Mouse (Mus musculus) liver, embryonic 15.5 days (tissue): ENCODE measurements around the gene Dmxl2. TPM values are rescaled to one million over a fixed set of nuclear protein-coding genes. Genes with fewer than 3 reads are reported as not detected.

ENCODE experiments used
- ATAC-seq: fragments of 200-750 bp; cut with Nextera tagmentation; 2 replicates; pipeline ENCODE4 v1.8.0; 2017; ENCODE audit warnings: moderate number of reproducible peaks, mild to moderate bottlenecking, moderate library complexity; ENCODE audit not compliant: insufficient read depth
- H3K27ac ChIP-seq: fragments of 300-500 bp; sonication (generic); replicated peaks from 2 replicates; pipeline ENCODE4 v1.5.1; 2015; ENCODE audit warnings: mild to moderate bottlenecking, inconsistent platforms
- H3K27me3 ChIP-seq: fragments of 300-500 bp; sonication (generic); 2 replicates; pipeline ENCODE4 v1.6.1; 2015; ENCODE audit warnings: mild to moderate bottlenecking, inconsistent platforms
- H3K36me3 ChIP-seq: fragments of 300-500 bp; sonication (generic); replicated peaks from 2 replicates; pipeline ENCODE4 v1.6.1; 2015; ENCODE audit warnings: moderate library complexity, mild to moderate bottlenecking, inconsistent platforms
- H3K4me1 ChIP-seq: fragments of 300-500 bp; sonication (generic); replicated peaks from 2 replicates; pipeline ENCODE4 v1.6.1; 2015; ENCODE audit warnings: inconsistent platforms
- H3K4me2 ChIP-seq: fragments of 300-500 bp; sonication (generic); 2 replicates; pipeline ENCODE4 v1.6.1; 2015; ENCODE audit warnings: moderate library complexity, mild to moderate bottlenecking, inconsistent platforms
- H3K4me3 ChIP-seq: fragments of 300-500 bp; sonication (generic); replicated peaks from 2 replicates; pipeline ENCODE4 v1.5.1; 2015; ENCODE audit warnings: mild to moderate bottlenecking, inconsistent platforms
- H3K9ac ChIP-seq: fragments of 300-500 bp; sonication (generic); 2 replicates; pipeline ENCODE4 v1.6.1; 2015; ENCODE audit warnings: moderate library complexity, mild to moderate bottlenecking, inconsistent platforms
- H3K9me3 ChIP-seq: fragments of 300-500 bp; sonication (generic); replicated peaks from 2 replicates; pipeline ENCODE4 v1.6.1; 2016; ENCODE audit warnings: inconsistent platforms
- WGBS: fragments of 180-500 bp; shearing (Covaris S2); methylation state at CpG from one replicate; pipeline ENCODE4 v1.1.7; 2015; ENCODE audit warnings: mixed read lengths; ENCODE audit not compliant: insufficient replicate concordance; 5-methylcytosine and 5-hydroxymethylcytosine counted together
- polyA plus RNA-seq: library from polyadenylated mRNA; unstranded; fragments of >200 nt; fragmentation: Nextera tagmentation; extraction: Ambion mirVana; gene quantifications from 2 replicates; pipeline ENCODE4 v1.2.1, GENCODE M21; 2015

Dmxl2 gene
- polyA plus RNA-seq, 1 experiment from 2014 or later, result 1.2 TPM

- Histone ChIP-seq H3K9me3 (no peaks in the 10 kb centered on the region), H3K27ac (no peak overlapping the region), H3K9ac (no peak overlapping the region), H3K4me2 (no peak overlapping the region), H3K27me3 (peaks cover 58% of the 10 kb centered on the region), H3K4me1 (peaks cover 4% of the 10 kb centered on the region; the same call in 1 of the 2 replicates), H3K36me3 (no peaks in the 10 kb centered on the region), H3K4me3 (no peak overlapping the region)
- 61% methylated on average over 3 of the region's 3 CpGs for WGBS
- ATAC-seq, result no peak
These were observed 1.6 kb downstream of the Dmxl2 start for GRCm38 (mm10) chr9:54499791-54500190.

GRCm38 (mm10) chr9:54499291-54499690 lies 2.1 kb downstream of the Dmxl2 start:
- Histone ChIP-seq H3K27ac (no peak overlapping the region), H3K4me3 (no peak overlapping the region), H3K36me3 (no peaks in the 10 kb centered on the region), H3K27me3 (peaks cover 53% of the 10 kb centered on the region), H3K4me1 (peaks cover 4% of the 10 kb centered on the region; the same call in 1 of the 2 replicates), H3K9me3 (no peaks in the 10 kb centered on the region), H3K4me2 (no peak overlapping the region), H3K9ac (no peak overlapping the region)
- ATAC-seq, result no peak
- WGBS, result 63% methylated on average over 6 of the region's 6 CpGs

- Histone ChIP-seq H3K9me3 (no peaks in the 10 kb centered on the region), H3K27ac (no peak overlapping the region), H3K27me3 (no peaks in the 10 kb centered on the region), H3K36me3 (no peaks in the 10 kb centered on the region), H3K4me3 (no peak overlapping the region), H3K9ac (no peak overlapping the region), H3K4me2 (no peak overlapping the region), H3K4me1 (no peaks in the 10 kb centered on the region)
- 65% methylated on average over 2 of the region's 2 CpGs for WGBS
- ATAC-seq, result no peak
These were observed 11.0 kb downstream of the Dmxl2 start for GRCm38 (mm10) chr9:54490431-54490830.

GRCm38 (mm10) chr9:54489599-54489998 lies 11.8 kb downstream of the Dmxl2 start:
- Histone ChIP-seq H3K4me3 (no peak overlapping the region), H3K9me3 (no peaks in the 10 kb centered on the region), H3K27me3 (no peaks in the 10 kb centered on the region), H3K27ac (no peak overlapping the region), H3K9ac (no peak overlapping the region), H3K4me1 (0 out of 2 replicates have a peak, but pooled peaks cover 2% of the 10 kb centered on the region), H3K4me2 (no peak overlapping the region), H3K36me3 (no peaks in the 10 kb centered on the region)
- ATAC-seq, result no peak
- 24% methylated on average over 2 of the region's 2 CpGs for WGBS

- Histone ChIP-seq H3K4me3 (no peak overlapping the region), H3K4me2 (no peak overlapping the region), H3K36me3 (no peaks in the 10 kb centered on the region), H3K4me1 (peaks cover 13% of the 10 kb centered on the region; the same call in 1 of the 2 replicates), H3K27ac (no peak overlapping the region), H3K9ac (no peak overlapping the region), H3K9me3 (no peaks in the 10 kb centered on the region), H3K27me3 (no peaks in the 10 kb centered on the region)
- ATAC-seq, result no peak
- 44% methylated on average over 2 of the region's 2 CpGs for WGBS
These were observed 16.5 kb downstream of the Dmxl2 start for GRCm38 (mm10) chr9:54484927-54485326.

GRCm38 (mm10) chr9:54483215-54483614 lies 18.2 kb downstream of the Dmxl2 start:
- H3K36me3 ChIP-seq, result no peaks in the 10 kb centered on the region
- no peaks in the 10 kb centered on the region for H3K27me3 ChIP-seq
- no peak overlapping the region for H3K27ac ChIP-seq
- H3K4me1 ChIP-seq, result peaks cover 13% of the 10 kb centered on the region; the same call in 1 of the 2 replicates
- no peak overlapping the region for H3K4me3 ChIP-seq
- 28% methylated on average over 4 of the region's 4 CpGs for WGBS
- H3K9ac ChIP-seq, result no peak overlapping the region
- H3K9me3 ChIP-seq, result no peaks in the 10 kb centered on the region
- peak; percentile 64 for ATAC-seq
- H3K4me2 ChIP-seq, result no peak overlapping the region

- Histone ChIP-seq H3K36me3 (no peaks in the 10 kb centered on the region), H3K27ac (no peak overlapping the region), H3K9me3 (no peaks in the 10 kb centered on the region), H3K27me3 (no peaks in the 10 kb centered on the region), H3K9ac (no peak overlapping the region), H3K4me2 (no peak overlapping the region), H3K4me3 (no peak overlapping the region), H3K4me1 (peaks cover 13% of the 10 kb centered on the region; the same call in 1 of the 2 replicates)
- no peak for ATAC-seq
- WGBS, result 59% methylated on average over 4 of the region's 4 CpGs
These were observed 18.7 kb downstream of the Dmxl2 start for GRCm38 (mm10) chr9:54482763-54483162.

GRCm38 (mm10) chr9:54479054-54479453 lies 22.4 kb downstream of the Dmxl2 start:
- WGBS, result 71% methylated on average over 1 of the region's 1 CpGs
- H3K4me3 ChIP-seq, result no peak overlapping the region
- no peak for ATAC-seq

GRCm38 (mm10) chr9:54478117-54478516 lies 23.3 kb downstream of the Dmxl2 start:
- Histone ChIP-seq H3K4me3 (no peak overlapping the region), H3K4me1 (peaks cover 9% of the 10 kb centered on the region; the same call in 1 of the 2 replicates), H3K27me3 (no peaks in the 10 kb centered on the region), H3K9ac (no peak overlapping the region), H3K36me3 (no peaks in the 10 kb centered on the region), H3K27ac (no peak overlapping the region), H3K9me3 (no peaks in the 10 kb centered on the region), H3K4me2 (no peak overlapping the region)
- 57% methylated on average over 3 of the region's 3 CpGs for WGBS
- no peak for ATAC-seq

More at GRCm38 (mm10) chr9:54479054-54479453, 22.4 kb downstream of the Dmxl2 start:
- Histone ChIP-seq H3K36me3 (no peaks in the 10 kb centered on the region), H3K4me2 (no peak overlapping the region), H3K27me3 (no peaks in the 10 kb centered on the region), H3K27ac (no peak overlapping the region), H3K4me1 (peaks cover 14% of the 10 kb centered on the region; the same call in 1 of the 2 replicates), H3K9me3 (no peaks in the 10 kb centered on the region), H3K9ac (no peak overlapping the region)

GRCm38 (mm10) chr9:54474546-54474945 lies 26.9 kb downstream of the Dmxl2 start:
- Histone ChIP-seq H3K4me3 (no peak overlapping the region), H3K4me1 (peaks cover 4% of the 10 kb centered on the region; the same call in 1 of the 2 replicates), H3K36me3 (no peaks in the 10 kb centered on the region), H3K9me3 (no peaks in the 10 kb centered on the region), H3K27me3 (no peaks in the 10 kb centered on the region), H3K4me2 (no peak overlapping the region), H3K27ac (no peak overlapping the region), H3K9ac (no peak overlapping the region)
- ATAC-seq, result no peak
- WGBS, result 36% methylated on average over 5 of the region's 5 CpGs

GRCm38 (mm10) chr9:54474031-54474430 lies 27.4 kb downstream of the Dmxl2 start:
- Histone ChIP-seq H3K4me3 (no peak overlapping the region), H3K9ac (no peak overlapping the region), H3K4me2 (no peak overlapping the region), H3K4me1 (peaks cover 4% of the 10 kb centered on the region; the same call in 1 of the 2 replicates), H3K36me3 (no peaks in the 10 kb centered on the region), H3K27me3 (no peaks in the 10 kb centered on the region), H3K9me3 (no peaks in the 10 kb centered on the region), H3K27ac (no peak overlapping the region)
- ATAC-seq, result no peak
- 54% methylated on average over 4 of the region's 4 CpGs for WGBS

GRCm38 (mm10) chr9:54472784-54473183 lies 28.6 kb downstream of the Dmxl2 start:
- no peak overlapping the region for H3K27ac ChIP-seq

More at GRCm38 (mm10) chr9:54472784-54473183, 28.6 kb downstream of the Dmxl2 start:
- H3K27me3 ChIP-seq, result no peaks in the 10 kb centered on the region
- H3K9ac ChIP-seq, result no peak overlapping the region
- H3K9me3 ChIP-seq, result no peaks in the 10 kb centered on the region
- H3K4me1 ChIP-seq, result peaks cover 4% of the 10 kb centered on the region; the same call in 1 of the 2 replicates
- ATAC-seq, result no peak
- no peaks in the 10 kb centered on the region for H3K36me3 ChIP-seq
- no peak overlapping the region for H3K4me3 ChIP-seq
- 22% methylated on average over 3 of the region's 3 CpGs for WGBS
- no peak overlapping the region for H3K4me2 ChIP-seq
